ENCODE assay signal across 8 mouse cellular contexts in the genomic region with DNA sequence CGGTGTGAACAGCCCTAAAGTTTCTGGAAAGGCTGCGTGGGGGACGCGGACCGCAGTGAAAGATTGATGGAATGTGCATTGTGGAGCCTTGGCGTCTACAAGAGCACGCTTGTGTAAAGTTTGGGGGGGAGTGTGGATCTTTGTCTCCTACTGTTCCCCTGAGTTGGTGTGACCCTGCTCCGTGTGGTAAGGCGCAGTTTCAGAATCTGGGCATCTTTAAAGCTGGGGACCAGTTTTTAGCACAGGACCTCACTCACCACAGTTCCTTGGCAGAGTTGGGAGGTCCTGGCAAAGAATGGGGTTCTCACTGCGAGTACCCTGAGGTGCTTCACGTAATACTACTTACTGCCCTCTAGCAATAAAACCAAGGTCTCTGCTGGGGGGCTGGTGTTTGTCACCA. TPM values are rescaled to one million over a fixed set of nuclear protein-coding genes. Genes with fewer than 3 reads are reported as not detected.
DNase-seq lines count a peak whose midpoint lies in the region; ATAC-seq and TF ChIP-seq lines count a peak whose summit lies in the region.

No protein-coding gene starts in this region.

- WGBS in hindbrain, embryonic 13.5 days = 1% methylated on average over 11 of the region's 11 CpGs
- WGBS in midbrain, postnatal 0 days = 0% methylated on average over 11 of the region's 11 CpGs

- no peaks in the 10 kb centered on the region for H3K9me3 ChIP-seq in hindbrain, embryonic 13.5 days
- no peaks in the 10 kb centered on the region for H3K9me3 ChIP-seq in midbrain, postnatal 0 days (ENCODE audit: low read length)

- no peak for ATAC-seq in hindbrain, embryonic 13.5 days (ENCODE audit: low FRiP score)
- no peak for ATAC-seq in midbrain, postnatal 0 days (ENCODE audit: low FRiP score)
- ATAC-seq in frontal cortex, adult (ENCODE audit: low TSS enrichment) = no peak; the same call in 1 of the 2 replicates

- no peak for DNase-seq in left cerebral cortex, adult 2 months (ENCODE audit: extremely low spot score in 1 of 2, low spot score in 2 of 2)
- no peak for DNase-seq in left cerebral cortex, postnatal 36 days (ENCODE audit: low spot score in 2 of 2)
- DNase-seq in cerebellum, adult 9-11 months = peak; percentile 68
- no peak for DNase-seq in midbrain, postnatal 0 days (ENCODE audit: low spot score)
- no peak for DNase-seq in spleen, adult 12 weeks (ENCODE audit: low spot score)
- no peak for DNase-seq in right cerebral cortex, postnatal 10 days (ENCODE audit: low spot score in 2 of 2)

- intact Hi-C loops in left cerebral cortex, adult 2 months (cut with DNase I) = loop anchor here (5.0 to 10.0 kb wide), 2 partner anchors 356 to 523 kb away; a partner anchor contains a TSS
- intact Hi-C loops in left cerebral cortex, postnatal 36 days (cut with DNase I) = loop anchor here (2.0 to 5.0 kb wide), 2 partner anchors 20 to 523 kb away; no protein-coding TSS in a partner anchor

- H3K36me3 ChIP-seq in hindbrain, embryonic 13.5 days = no peaks in the 10 kb centered on the region
- no peaks in the 10 kb centered on the region for H3K36me3 ChIP-seq in midbrain, postnatal 0 days (ENCODE audit: insufficient read depth, low read length)

- H3K27me3 ChIP-seq in hindbrain, embryonic 13.5 days = no peaks in the 10 kb centered on the region
- H3K27me3 ChIP-seq in midbrain, postnatal 0 days (ENCODE audit: insufficient read depth, low read length) = no peaks in the 10 kb centered on the region

- no peak for TF ChIP-seq CTCF in left cerebral cortex, adult 2 months (IDR thresholded peaks at IDR 0.05)
- no peak for TF ChIP-seq CTCF in midbrain, postnatal 0 days (IDR thresholded peaks at IDR 0.05)

- no peak overlapping the region; the same call in 1 of the 2 replicates for H3K27ac ChIP-seq in left cerebral cortex, adult 2 months
- peak overlapping the region; percentile 97 for H3K27ac ChIP-seq in hindbrain, embryonic 13.5 days
- H3K27ac ChIP-seq in midbrain, postnatal 0 days (ENCODE audit: low read depth, low read length) = peak overlapping the region; percentile 91; the same call in 1 of the 2 replicates

- peaks cover 55% of the 10 kb centered on the region for H3K4me1 ChIP-seq in hindbrain, embryonic 13.5 days (replicated peaks)
- H3K4me1 ChIP-seq in midbrain, postnatal 0 days (ENCODE audit: insufficient read depth, low read length) = peaks cover 12% of the 10 kb centered on the region; the same call in 1 of the 2 replicates

- H3K9ac ChIP-seq in hindbrain, embryonic 13.5 days = peak overlapping the region; percentile 96
- H3K9ac ChIP-seq in midbrain, postnatal 0 days (replicated peaks; ENCODE audit: low read length, poor library complexity, severe bottlenecking) = peak overlapping the region; percentile 90

- peak overlapping the region; percentile 83 for H3K4me3 ChIP-seq in left cerebral cortex, adult 2 months
- H3K4me3 ChIP-seq in hindbrain, embryonic 13.5 days = peak overlapping the region; percentile 94
- peak overlapping the region; percentile 95 for H3K4me3 ChIP-seq in midbrain, postnatal 0 days (ENCODE audit: low read depth, low read length)

- H3K4me2 ChIP-seq in hindbrain, embryonic 13.5 days = peak overlapping the region; percentile 93
- peak overlapping the region; percentile 84 for H3K4me2 ChIP-seq in midbrain, postnatal 0 days (ENCODE audit: low read depth, low read length, poor library complexity, severe bottlenecking)

RNA-seq across cellular contexts. Expression of a gene that starts 1.0 kb away (rescaled TPM):
- 10 to 100 TPM; 15.0 to 15.6 TPM for total RNA-seq in left cerebral cortex, adult 2 months (2021)
- total RNA-seq in left cerebral cortex, postnatal 36 days (2021) = 10 to 100 TPM; 12.3 to 15.9 TPM
- 49.1 and 54.1 TPM in 2 replicates for polyA plus RNA-seq in hindbrain, embryonic 13.5 days (2015; fragmentation: Nextera tagmentation; extraction: Ambion mirVana)
- total RNA-seq in midbrain, postnatal 0 days (2014; rRNA removed) = 26.3 and 35.4 TPM in 2 replicates
- 13.0 and 15.8 TPM in 2 replicates for polyA plus RNA-seq in midbrain, postnatal 0 days (2015; fragmentation: Nextera tagmentation; extraction: Ambion mirVana)
